Mouse (Mus musculus): Measurements from ENCODE around the gene Rhox4e. TPM values are rescaled to one million over a fixed set of nuclear protein-coding genes. Genes with fewer than 3 reads are reported as not detected.
"Not testable (repeated sequence)": the region's sequence is repeated elsewhere in the genome, so short reads cannot be mapped to it uniquely, and the experiment has no call there.

Rhox4e gene
- polyA plus RNA-seq (2012; ENCODE audit: insufficient read depth, insufficient read length, missing spikeins): not detected in 2 replicates

- not testable (repeated sequence) for H3K4me1 ChIP-seq (ENCODE audit: control insufficient read depth, insufficient read depth, low read length); H3K4me3 ChIP-seq (ENCODE audit: insufficient read depth, low read length); H3K27ac ChIP-seq (ENCODE audit: insufficient read depth, low read depth, low read length)
These were observed at the start of gene Rhox4e for GRCm38 (mm10) chrX:37557112-37557511. TSS of gene Rhox4e (plus strand) at chrX:37557412.

GRCm38 (mm10) chrX:37514059-37514458 is 43.2 kb upstream of the Rhox4e start, which contains the start of gene Rhox4d:
TSS of gene Rhox4d (plus strand) at chrX:37514359.
- not testable (repeated sequence) for H3K27ac ChIP-seq (ENCODE audit: insufficient read depth, low read depth, low read length); H3K4me3 ChIP-seq (ENCODE audit: insufficient read depth, low read length); H3K4me1 ChIP-seq (ENCODE audit: control insufficient read depth, insufficient read depth, low read length)

GRCm38 (mm10) chrX:37530152-37530551 is 27.1 kb upstream of the Rhox4e start, which contains the start of gene Rhox2e:
TSS of gene Rhox2e (plus strand) at chrX:37530452.
- not testable (repeated sequence) for H3K4me1 ChIP-seq (ENCODE audit: control insufficient read depth, insufficient read depth, low read length); H3K27ac ChIP-seq (ENCODE audit: insufficient read depth, low read depth, low read length); H3K4me3 ChIP-seq (ENCODE audit: insufficient read depth, low read length)

GRCm38 (mm10) chrX:37541719-37542118 is 15.5 kb upstream of the Rhox4e start, which contains the start of gene Rhox3e:
TSS of gene Rhox3e (plus strand) at chrX:37542019.
- H3K4me1 ChIP-seq (ENCODE audit: control insufficient read depth, insufficient read depth, low read length); H3K27ac ChIP-seq (ENCODE audit: insufficient read depth, low read depth, low read length); H3K4me3 ChIP-seq (ENCODE audit: insufficient read depth, low read length): not testable (repeated sequence)

- H3K4me1 ChIP-seq (ENCODE audit: control insufficient read depth, insufficient read depth, low read length); H3K4me3 ChIP-seq (ENCODE audit: insufficient read depth, low read length); H3K27ac ChIP-seq (ENCODE audit: insufficient read depth, low read depth, low read length): not testable (repeated sequence)
These were observed 13.9 kb downstream of the Rhox4e start, which contains the start of gene Rhox2f for GRCm38 (mm10) chrX:37571105-37571504. TSS of gene Rhox2f (plus strand) at chrX:37571405.

GRCm38 (mm10) chrX:37572638-37573037 is 15.4 kb downstream of the Rhox4e start:
- not testable (repeated sequence) for H3K4me1 ChIP-seq (ENCODE audit: control insufficient read depth, insufficient read depth, low read length); H3K4me3 ChIP-seq (ENCODE audit: insufficient read depth, low read length); H3K27ac ChIP-seq (ENCODE audit: insufficient read depth, low read depth, low read length)

GRCm38 (mm10) chrX:37580692-37581091 is 23.5 kb downstream of the Rhox4e start, which contains the start of gene Rhox3f:
TSS of gene Rhox3f (plus strand) at chrX:37580992.
- not testable (repeated sequence) for H3K4me1 ChIP-seq (ENCODE audit: control insufficient read depth, insufficient read depth, low read length); H3K27ac ChIP-seq (ENCODE audit: insufficient read depth, low read depth, low read length); H3K4me3 ChIP-seq (ENCODE audit: insufficient read depth, low read length)

GRCm38 (mm10) chrX:37607604-37608003 is 50.4 kb downstream of the Rhox4e start, which contains the start of gene Rhox4f:
TSS of gene Rhox4f (minus strand) at chrX:37607704.
- not testable (repeated sequence) for H3K4me3 ChIP-seq (ENCODE audit: insufficient read depth, low read length); H3K4me1 ChIP-seq (ENCODE audit: control insufficient read depth, insufficient read depth, low read length); H3K27ac ChIP-seq (ENCODE audit: insufficient read depth, low read depth, low read length)

Other genes with a start within 250 kb of the Rhox4e start
- gene Rhox3a2, start 177.4 kb upstream of the Rhox4e start, polyA plus RNA-seq (2012; ENCODE audit: insufficient read depth, insufficient read length, missing spikeins): not detected in 2 replicates
- not detected in 2 replicates for gene Rhox4a2, start 166.6 kb upstream of the Rhox4e start, polyA plus RNA-seq (2012; ENCODE audit: insufficient read depth, insufficient read length, missing spikeins)
- gene Rhox2b, start 145.3 kb upstream of the Rhox4e start, polyA plus RNA-seq (2012; ENCODE audit: insufficient read depth, insufficient read length, missing spikeins): not detected in 2 replicates
- not detected in 2 replicates for gene Rhox4b, start 124.9 kb upstream of the Rhox4e start, polyA plus RNA-seq (2012; ENCODE audit: insufficient read depth, insufficient read length, missing spikeins)
- gene Rhox2c, start 103.7 kb upstream of the Rhox4e start, polyA plus RNA-seq (2012; ENCODE audit: insufficient read depth, insufficient read length, missing spikeins): not detected in 2 replicates
- gene Rhox3c, start 98.8 kb upstream of the Rhox4e start, polyA plus RNA-seq (2012; ENCODE audit: insufficient read depth, insufficient read length, missing spikeins): not detected in 2 replicates
- not detected in 2 replicates for gene Rhox4c, start 77.1 kb upstream of the Rhox4e start, polyA plus RNA-seq (2012; ENCODE audit: insufficient read depth, insufficient read length, missing spikeins)
- not detected in 2 replicates for gene Rhox2d, start 64.0 kb upstream of the Rhox4e start, polyA plus RNA-seq (2012; ENCODE audit: insufficient read depth, insufficient read length, missing spikeins)
- not detected in 2 replicates for gene Rhox4d, start 43.1 kb upstream of the Rhox4e start, polyA plus RNA-seq (2012; ENCODE audit: insufficient read depth, insufficient read length, missing spikeins)
- gene Rhox2e, start 27.0 kb upstream of the Rhox4e start, polyA plus RNA-seq (2012; ENCODE audit: insufficient read depth, insufficient read length, missing spikeins): not detected in 2 replicates
- not detected in 2 replicates for gene Rhox3e, start 15.4 kb upstream of the Rhox4e start, polyA plus RNA-seq (2012; ENCODE audit: insufficient read depth, insufficient read length, missing spikeins)
- not detected in 2 replicates for gene Rhox2f, start 14.0 kb downstream of the Rhox4e start, polyA plus RNA-seq (2012; ENCODE audit: insufficient read depth, insufficient read length, missing spikeins)
- gene Rhox3f, start 23.6 kb downstream of the Rhox4e start, polyA plus RNA-seq (2012; ENCODE audit: insufficient read depth, insufficient read length, missing spikeins): not detected in 2 replicates
- gene Rhox4f, start 50.3 kb downstream of the Rhox4e start, polyA plus RNA-seq (2012; ENCODE audit: insufficient read depth, insufficient read length, missing spikeins): not detected in 2 replicates
- not detected in 2 replicates for gene Rhox3g, start 71.2 kb downstream of the Rhox4e start, polyA plus RNA-seq (2012; ENCODE audit: insufficient read depth, insufficient read length, missing spikeins)
- gene Rhox2g, start 86.1 kb downstream of the Rhox4e start, polyA plus RNA-seq (2012; ENCODE audit: insufficient read depth, insufficient read length, missing spikeins): not detected in 2 replicates
- not detected in 2 replicates for gene Rhox4g, start 93.9 kb downstream of the Rhox4e start, polyA plus RNA-seq (2012; ENCODE audit: insufficient read depth, insufficient read length, missing spikeins)
- gene Rhox3h, start 111.4 kb downstream of the Rhox4e start, polyA plus RNA-seq (2012; ENCODE audit: insufficient read depth, insufficient read length, missing spikeins): not detected in 2 replicates
- gene Rhox2h, start 115.9 kb downstream of the Rhox4e start, polyA plus RNA-seq (2012; ENCODE audit: insufficient read depth, insufficient read length, missing spikeins): not detected in 2 replicates
- not detected in 2 replicates for gene Rhox5, start 247.4 kb downstream of the Rhox4e start, polyA plus RNA-seq (2012; ENCODE audit: insufficient read depth, insufficient read length, missing spikeins)

Data from bone marrow macrophage, adult 2 months (primary cell).